Mouse (Mus musculus) heart, adult 2 months (tissue): ENCODE results near the gene Acvr1b.

Experiments
- CTCF ChIP-seq: fragments of 200-600 bp; IDR thresholded peaks from 2 replicates; pipeline ENCODE4 v1.8.1; 2022; ENCODE audit warnings: antibody characterized with exemption, mild to moderate bottlenecking, moderate library complexity
- EP300 ChIP-seq: fragments of 200-500 bp; IDR thresholded peaks from 2 replicates; pipeline ENCODE4 v1.6.1; 2011; ENCODE audit warnings: low read depth, low read length, control low read depth; ENCODE audit not compliant: insufficient read depth

- TF ChIP-seq CTCF (no peak), EP300 (no peak)
Measured at GRCm38 (mm10) chr15:101190762-101191150, 16.9 kb downstream of the Acvr1b start.
